In the genomic region with DNA sequence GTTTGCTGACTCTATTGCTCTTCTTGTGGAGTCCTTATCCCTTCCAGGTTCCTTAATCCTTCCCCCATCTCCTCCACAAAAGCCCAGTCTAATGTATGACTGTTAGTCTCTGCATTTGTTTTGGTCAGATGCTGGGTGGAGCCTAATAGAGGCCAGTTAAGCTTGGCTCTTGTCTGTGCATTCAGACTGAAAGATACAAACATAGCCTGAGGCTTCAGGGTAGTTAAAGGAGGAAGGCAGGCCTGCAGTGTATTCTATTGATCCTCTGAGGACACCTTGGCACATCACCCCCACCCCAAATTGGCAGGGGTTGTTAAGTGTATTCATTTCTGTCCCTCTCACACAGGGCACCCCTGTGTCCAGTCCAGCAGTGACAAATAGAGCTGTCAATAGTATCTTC, we compare ENCODE assay signal across 16 mouse cellular contexts.
"Had no signal": no experiment of that assay in that cellular context is flagged by ENCODE, and none has a peak within 500 bp of the region (broad histone marks: within the 10 kb centered on the region; RNA-seq: fewer than 3 reads in every experiment).

No protein-coding gene starts in this region.

- DNase-seq: cerebellum, adult 8-10 months; cerebellum, adult 9-10 months; cerebellum, adult 9-11 months; cerebellum, postnatal 10 days; cerebellum, postnatal 14 days; cerebellum, postnatal 25 days; cerebellum, postnatal 36 days; embryo, embryonic 11 days; forebrain, postnatal 0 days; gastrocnemius, adult 2 months; gastrocnemius, postnatal 10 days; gastrocnemius, postnatal 14 days; gastrocnemius, postnatal 25 days; gastrocnemius, postnatal 36 days; heart, adult 18-20 months; heart, adult 2 months had no signal
